Mouse (Mus musculus) liver, embryonic 11.5 days (tissue): ENCODE data around the gene Paqr4. TPM values are rescaled to one million over a fixed set of nuclear protein-coding genes. Genes with fewer than 3 reads are reported as not detected.

Experiments used
- ATAC-seq: fragments of 200-750 bp; cut with Nextera tagmentation; replicated peaks from 2 replicates; pipeline ENCODE4 v1.8.0; 2017; ENCODE audit warnings: moderate number of reproducible peaks, mild to moderate bottlenecking, moderate TSS enrichment, moderate library complexity; ENCODE audit not compliant: low FRiP score
- DNase-seq: peaks from one replicate; pipeline ENCODE4 v3.0.0-alpha.2; 2017; ENCODE audit warnings: low spot score
- H3K27ac ChIP-seq: fragments of 300-500 bp; sonication (generic); 2 replicates; pipeline ENCODE4 v1.5.1; 2014; ENCODE audit warnings: mild to moderate bottlenecking, low read depth, low read length, control low read depth
- H3K27me3 ChIP-seq: fragments of 300-500 bp; sonication (generic); replicated peaks from 2 replicates; pipeline ENCODE4 v1.6.1; 2014; ENCODE audit warnings: low read length, mixed read lengths; ENCODE audit not compliant: control insufficient read depth, insufficient read depth
- H3K36me3 ChIP-seq: fragments of 300-500 bp; sonication (generic); 2 replicates; pipeline ENCODE4 v1.6.1; 2014; ENCODE audit warnings: mild to moderate bottlenecking, low read length, moderate library complexity, mixed read lengths; ENCODE audit not compliant: control insufficient read depth, insufficient read depth
- H3K4me1 ChIP-seq: fragments of 300-500 bp; sonication (generic); replicated peaks from 2 replicates; pipeline ENCODE4 v1.6.1; 2014; ENCODE audit warnings: low read length, mixed read lengths; ENCODE audit not compliant: control insufficient read depth, insufficient read depth
- H3K4me2 ChIP-seq: fragments of 300-500 bp; sonication (generic); 2 replicates; pipeline ENCODE4 v1.6.1; 2014; ENCODE audit warnings: mild to moderate bottlenecking, control low read depth, moderate library complexity
- H3K4me3 ChIP-seq: fragments of 300-500 bp; sonication (generic); 2 replicates; pipeline ENCODE4 v1.5.1; 2014; ENCODE audit warnings: low read depth, low read length, control low read depth
- H3K9ac ChIP-seq: fragments of 300-500 bp; sonication (generic); 2 replicates; pipeline ENCODE4 v1.6.1; 2014; ENCODE audit warnings: low read depth, low read length, control low read depth
- H3K9me3 ChIP-seq: fragments of 300-500 bp; sonication (generic); 2 replicates; pipeline ENCODE4 v1.6.1; 2016; ENCODE audit warnings: low read length, inconsistent platforms, mixed read lengths; ENCODE audit not compliant: control insufficient read depth
- WGBS: fragments of 180-500 bp; shearing (Covaris S2); extraction: QIAGEN DNeasy Blood & Tissue Kit; methylation state at CpG from one replicate; pipeline ENCODE4 v1.1.7; 2014; 5-methylcytosine and 5-hydroxymethylcytosine counted together
- polyA plus RNA-seq: library from polyadenylated mRNA; unstranded; fragments of >200 nt; fragmentation: Nextera tagmentation; extraction: Ambion mirVana; gene quantifications from 2 replicates; pipeline ENCODE4 v1.2.1, GENCODE M21; 2014

Paqr4 gene
- polyA plus RNA-seq, 1 experiment from 2014 or later = 11.4 TPM

DNA sequence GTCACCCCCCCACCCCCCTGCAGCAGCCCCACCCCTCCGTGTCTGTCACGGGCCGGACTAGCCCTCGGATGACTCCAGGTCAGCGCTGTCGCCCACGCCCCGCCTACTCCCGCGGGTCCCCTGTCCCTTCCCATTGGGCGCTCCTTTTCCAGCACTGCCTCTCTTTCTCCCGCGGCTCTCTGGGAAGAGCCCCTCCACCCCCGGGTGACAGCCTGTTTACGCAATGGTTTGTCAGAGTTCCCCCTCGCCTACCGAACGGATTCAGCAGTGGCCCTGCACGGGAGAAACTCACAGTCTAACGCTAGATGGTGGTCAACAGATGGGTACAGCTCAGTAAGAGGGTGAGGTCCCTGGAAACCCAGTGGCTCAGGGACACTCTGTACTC, 13.9 kb downstream of the Paqr4 start:
- peak; percentile 87 for DNase-seq
- peak; percentile 85 for ATAC-seq
- Histone ChIP-seq H3K4me2 (peak overlapping the region; percentile 75), H3K27me3 (no peaks in the 10 kb centered on the region), H3K36me3 (no peaks in the 10 kb centered on the region), H3K27ac (peak overlapping the region; percentile 93), H3K9me3 (no peaks in the 10 kb centered on the region), H3K4me1 (peaks cover 12% of the 10 kb centered on the region; the same call in 1 of the 2 replicates), H3K4me3 (peak overlapping the region; percentile 86), H3K9ac (peak overlapping the region; percentile 96)
- WGBS = under 1% methylated on average over 20 of the region's 20 CpGs

DNA sequence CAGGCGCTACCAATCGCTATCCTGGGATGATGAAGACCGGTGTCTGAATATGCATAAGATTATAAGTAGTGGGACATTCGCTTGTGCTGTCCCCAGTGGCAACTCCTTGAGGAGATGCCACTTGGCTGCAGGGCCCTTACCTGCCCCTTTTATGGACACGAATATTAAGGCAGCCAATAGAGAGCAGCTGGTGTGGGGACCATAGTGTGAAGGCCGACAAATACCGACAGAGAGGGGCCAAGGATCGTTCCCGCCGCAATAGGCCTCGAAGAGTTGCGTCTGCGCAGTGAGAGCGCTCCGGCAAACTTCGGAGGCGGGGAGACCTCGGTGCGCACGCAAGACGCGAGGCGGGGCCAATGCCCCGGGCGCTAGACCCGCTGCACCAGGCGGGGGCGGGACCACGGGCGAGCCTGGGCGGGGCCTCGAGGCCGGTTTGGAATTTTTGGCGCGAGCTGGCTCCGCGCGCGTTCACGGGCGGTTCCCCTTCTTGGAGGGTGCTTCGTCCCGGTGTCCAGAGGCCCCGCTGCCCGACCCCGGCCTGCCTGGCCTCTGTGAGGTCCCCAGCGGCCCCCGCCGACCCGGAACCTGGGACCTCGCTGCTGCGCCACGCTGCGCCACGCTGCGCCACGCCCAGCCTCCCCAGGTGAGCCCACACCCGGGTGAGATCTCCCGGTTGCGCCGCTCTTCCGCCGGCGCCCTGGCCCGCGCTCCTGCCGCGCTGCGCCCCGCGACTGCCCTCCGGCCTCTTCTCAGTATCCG, 14.5 kb downstream of the Paqr4 start, which contains the start of gene Pkmyt1:
TSS of gene Pkmyt1 (plus strand) at position 338 of the 759 bp plus-strand sequence.
- H3K4me2 ChIP-seq = peak within 1 kb of the TSS; percentile 75
- peak within 1 kb of the TSS; percentile 93 for H3K27ac ChIP-seq
- H3K9ac ChIP-seq = peak within 1 kb of the TSS; percentile 96
- ATAC-seq (peak; percentile 92), DNase-seq (peak; percentile 95)
- H3K4me1 ChIP-seq = peaks cover 12% of the 10 kb centered on the region; the same call in 1 of the 2 replicates
- no peaks in the 10 kb centered on the region for H3K9me3 ChIP-seq
- no peaks in the 10 kb centered on the region for H3K36me3 ChIP-seq
- no peaks in the 10 kb centered on the region for H3K27me3 ChIP-seq
- WGBS = 2% methylated on average over 73 of the region's 73 CpGs
- peak within 1 kb of the TSS; percentile 86 for H3K4me3 ChIP-seq

DNA sequence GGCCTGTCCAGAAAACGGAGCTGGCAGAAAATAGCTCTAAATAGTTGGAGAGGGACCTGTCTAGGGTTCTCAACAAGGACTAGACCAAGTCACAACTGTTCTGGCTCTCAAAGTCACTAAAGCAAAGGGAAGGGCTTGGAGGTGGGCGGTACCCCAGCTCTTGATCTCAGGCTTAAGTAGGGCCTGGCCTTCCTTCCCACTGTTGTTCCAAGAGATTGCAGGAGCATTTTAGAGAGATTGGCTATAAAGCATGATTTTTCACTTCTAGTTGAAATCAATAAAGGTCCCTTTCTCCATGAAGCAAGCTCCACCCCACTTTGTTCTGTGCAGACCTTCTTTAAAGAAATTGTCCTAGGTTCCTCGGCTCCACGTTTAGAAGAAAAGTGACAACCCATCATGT, 15.2 kb downstream of the Paqr4 start:
- peak overlapping the region; percentile 96 for H3K9ac ChIP-seq
- H3K4me2 ChIP-seq = peak overlapping the region; percentile 75
- no peaks in the 10 kb centered on the region for H3K36me3 ChIP-seq
- 64% methylated on average over 4 of the region's 4 CpGs for WGBS
- H3K27ac ChIP-seq = peak overlapping the region; percentile 93
- no peak for ATAC-seq
- H3K9me3 ChIP-seq = no peaks in the 10 kb centered on the region
- peak overlapping the region; percentile 86 for H3K4me3 ChIP-seq
- no peak for DNase-seq
- H3K27me3 ChIP-seq = no peaks in the 10 kb centered on the region
- H3K4me1 ChIP-seq = peaks cover 12% of the 10 kb centered on the region; the same call in 1 of the 2 replicates

DNA sequence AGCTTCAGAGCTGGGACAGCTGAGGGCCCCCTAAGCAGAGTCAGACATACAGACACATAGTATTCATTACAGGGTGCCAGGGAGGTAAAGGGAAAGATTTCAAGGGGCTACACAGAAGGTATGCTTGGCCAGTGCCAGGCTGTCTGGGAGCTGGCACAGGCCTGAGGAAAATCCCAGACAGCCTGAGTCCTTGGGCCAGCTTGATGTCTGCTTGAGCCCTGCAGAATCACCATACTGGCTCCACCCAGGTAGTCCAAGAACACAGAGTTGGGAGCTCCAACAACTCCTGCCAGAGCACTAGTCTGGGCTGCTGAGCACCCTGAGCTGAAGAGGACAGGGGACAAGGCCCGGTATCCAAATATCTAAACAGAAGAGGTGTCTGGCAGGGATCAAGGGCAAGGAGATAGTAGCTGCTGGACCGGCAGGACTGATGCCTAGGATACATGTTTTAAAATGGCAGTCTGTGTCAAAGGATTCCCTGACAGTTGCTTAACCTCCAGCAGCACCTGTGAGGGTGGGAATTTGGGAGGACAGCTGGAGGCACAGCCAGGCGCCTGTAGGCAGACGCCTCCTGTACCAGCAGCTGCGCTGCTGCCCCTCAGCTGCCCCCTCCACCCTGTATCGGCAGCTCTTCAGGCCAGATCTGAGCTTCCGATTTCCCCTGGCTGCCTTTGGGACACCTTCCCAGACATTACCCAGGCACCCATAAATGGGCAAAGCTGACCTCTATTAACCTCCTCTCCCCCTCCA, 18.1 kb downstream of the Paqr4 start, which contains the start of gene 1520401A03Rik:
TSS of gene 1520401A03Rik (minus strand) at position 408 of the 750 bp plus-strand sequence.
- DNase-seq = no peak
- WGBS = 76% methylated on average over 7 of the region's 7 CpGs
- Histone ChIP-seq H3K4me1 (peaks cover 11% of the 10 kb centered on the region; the same call in 1 of the 2 replicates), H3K27ac (no peak within 1 kb of the TSS), H3K4me3 (no peak within 1 kb of the TSS), H3K27me3 (no peaks in the 10 kb centered on the region), H3K9me3 (no peaks in the 10 kb centered on the region), H3K36me3 (no peaks in the 10 kb centered on the region), H3K9ac (no peak within 1 kb of the TSS), H3K4me2 (no peak within 1 kb of the TSS)
- no peak for ATAC-seq

DNA sequence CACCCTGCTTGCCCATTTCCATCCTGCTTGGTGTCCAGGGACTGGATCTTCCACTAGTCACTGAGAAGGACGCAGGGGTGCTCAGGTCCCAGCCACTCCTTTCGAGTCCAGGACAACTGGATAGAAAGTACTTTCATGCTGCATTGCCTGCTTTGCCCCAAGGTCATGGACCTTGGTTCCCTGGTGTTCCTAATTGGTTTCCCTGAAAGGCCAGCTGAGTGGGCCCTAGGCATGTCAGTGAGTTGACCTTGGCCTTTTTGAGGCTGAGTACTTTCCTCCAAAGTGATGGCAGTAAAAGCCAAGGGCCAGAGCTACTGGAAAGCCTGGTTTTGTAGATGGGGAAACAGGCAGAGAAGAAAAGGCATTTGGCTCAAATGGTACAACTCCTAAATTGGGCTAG, 18.8 kb downstream of the Paqr4 start:
- Histone ChIP-seq H3K4me1 (peaks cover 5% of the 10 kb centered on the region; the same call in 1 of the 2 replicates), H3K27me3 (no peaks in the 10 kb centered on the region), H3K9ac (no peak overlapping the region), H3K4me2 (no peak overlapping the region), H3K4me3 (no peak overlapping the region), H3K36me3 (no peaks in the 10 kb centered on the region), H3K27ac (no peak overlapping the region), H3K9me3 (no peaks in the 10 kb centered on the region)
- WGBS = 85% methylated on average over 2 of the region's 2 CpGs
- DNase-seq (no peak), ATAC-seq (no peak)

DNA sequence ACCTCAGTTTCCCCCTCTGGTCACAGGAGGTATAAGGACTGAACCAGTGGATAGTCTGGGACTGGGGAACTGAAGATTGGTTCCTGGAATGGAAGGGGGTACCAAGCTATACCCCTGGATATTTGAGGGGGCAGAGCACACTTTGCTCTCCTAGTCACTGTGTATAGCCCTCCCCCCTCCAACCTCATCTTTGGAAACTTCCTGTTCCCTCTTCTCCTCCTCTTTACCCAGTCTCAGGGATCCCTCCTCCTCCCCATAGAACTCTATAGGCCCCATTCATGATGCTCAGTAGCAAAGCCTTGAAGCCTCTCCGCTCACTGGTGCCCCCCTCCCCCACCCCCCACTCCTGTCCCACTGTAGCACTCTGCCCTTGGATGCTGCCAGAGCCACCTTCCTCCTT, 21.2 kb downstream of the Paqr4 start:
- no peaks in the 10 kb centered on the region for H3K27me3 ChIP-seq
- H3K9me3 ChIP-seq = no peaks in the 10 kb centered on the region
- H3K4me3 ChIP-seq = no peak overlapping the region
- no peaks in the 10 kb centered on the region for H3K36me3 ChIP-seq
- 25% methylated on average over 1 of the region's 1 CpGs for WGBS
- ATAC-seq (0 out of 2 replicates have a peak, but pooled peaks have one; percentile 11), DNase-seq (no peak)
- no peak overlapping the region for H3K27ac ChIP-seq
- H3K4me1 ChIP-seq = no peaks in the 10 kb centered on the region
- no peak overlapping the region for H3K9ac ChIP-seq
- H3K4me2 ChIP-seq = no peak overlapping the region

DNA sequence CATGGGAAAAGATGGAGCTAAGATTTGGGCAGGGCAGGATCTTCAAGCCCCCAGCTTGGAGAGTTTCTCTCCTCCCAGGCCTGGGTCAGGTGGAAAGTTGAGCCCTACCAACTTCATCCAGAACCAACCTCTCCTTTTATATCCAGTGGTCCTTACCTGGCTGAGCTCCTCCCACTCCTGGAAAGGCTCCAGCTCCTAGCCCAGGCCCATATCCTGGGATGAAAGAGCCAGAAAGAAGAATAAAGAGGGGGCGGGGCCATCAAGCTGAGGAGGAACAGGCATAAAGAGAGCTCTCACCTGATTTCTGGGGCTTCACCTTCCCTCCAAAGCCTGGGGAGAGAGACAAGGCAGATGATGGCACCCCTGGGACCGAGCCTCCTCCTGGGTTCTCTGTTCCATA, 23.7 kb downstream of the Paqr4 start:
- Histone ChIP-seq H3K27me3 (no peaks in the 10 kb centered on the region), H3K27ac (no peak overlapping the region), H3K9ac (no peak overlapping the region), H3K9me3 (no peaks in the 10 kb centered on the region), H3K4me2 (no peak overlapping the region), H3K4me3 (no peak overlapping the region), H3K4me1 (no peaks in the 10 kb centered on the region), H3K36me3 (no peaks in the 10 kb centered on the region)
- no peak for DNase-seq
- WGBS = 51% methylated on average over 2 of the region's 2 CpGs
- no peak for ATAC-seq

DNA sequence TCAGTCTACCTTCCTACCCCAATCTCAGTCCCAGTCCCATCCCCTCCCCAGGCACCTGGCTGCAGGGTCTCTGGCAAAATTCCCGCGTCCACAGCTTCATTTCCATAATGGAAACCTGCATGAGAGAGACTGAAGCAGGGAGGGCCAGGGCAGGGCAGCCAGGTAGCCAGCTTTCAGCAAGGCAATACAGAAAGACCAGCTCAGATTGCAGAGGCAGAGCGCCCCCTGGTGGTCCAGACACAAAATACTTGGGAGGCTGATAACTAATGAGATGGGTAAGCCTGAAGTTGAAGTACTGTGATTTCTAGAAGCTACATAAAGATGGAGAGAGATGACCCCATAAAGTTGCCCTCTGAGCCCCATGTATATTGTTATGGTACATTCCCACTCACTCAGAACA, 34.5 kb downstream of the Paqr4 start:
- no peaks in the 10 kb centered on the region for H3K9me3 ChIP-seq
- WGBS = 0% methylated on average over 3 of the region's 3 CpGs
- H3K4me2 ChIP-seq = no peak overlapping the region
- H3K27me3 ChIP-seq = peaks cover 4% of the 10 kb centered on the region
- ATAC-seq = peak; percentile 60; the same call in 1 of the 2 replicates
- H3K36me3 ChIP-seq = no peaks in the 10 kb centered on the region
- peak; percentile 71 for DNase-seq
- no peak overlapping the region for H3K27ac ChIP-seq
- no peak overlapping the region for H3K9ac ChIP-seq
- H3K4me3 ChIP-seq = no peak overlapping the region
- H3K4me1 ChIP-seq = no peaks in the 10 kb centered on the region
